Mouse (Mus musculus) embryo, embryonic 10 days (tissue): ENCODE results near the gene Cav2.

Experiments used
- DNase-seq: peaks from one replicate; pipeline ENCODE4 v3.0.0-alpha.2; 2015; ENCODE audit warnings: low spot score

Cav2 gene

GRCm38 (mm10) chr6:17280939-17281756 is at the start of gene Cav2:
Gene Cav2 (plus strand): TSS chr6:17281185.
- peak; percentile 67 for DNase-seq

- no peak for DNase-seq
Observed at GRCm38 (mm10) chr6:17239693-17240092, 41.3 kb upstream of the Cav2 start.

GRCm38 (mm10) chr6:17241013-17241412 is 40.0 kb upstream of the Cav2 start:
- DNase-seq: no peak

GRCm38 (mm10) chr6:17246959-17247358 is 34.0 kb upstream of the Cav2 start:
- DNase-seq: no peak

- DNase-seq: no peak
Observed at GRCm38 (mm10) chr6:17247673-17248072, 33.3 kb upstream of the Cav2 start.

- DNase-seq: no peak
Observed at GRCm38 (mm10) chr6:17248241-17248640, 32.7 kb upstream of the Cav2 start.

GRCm38 (mm10) chr6:17251958-17252357 is 29.0 kb upstream of the Cav2 start:
- DNase-seq: no peak

GRCm38 (mm10) chr6:17258142-17258541 is 22.8 kb upstream of the Cav2 start:
- no peak for DNase-seq

- DNase-seq: no peak
Observed at GRCm38 (mm10) chr6:17258911-17259310, 22.1 kb upstream of the Cav2 start.

- no peak for DNase-seq
Observed at GRCm38 (mm10) chr6:17262786-17263185, 18.2 kb upstream of the Cav2 start.

GRCm38 (mm10) chr6:17265043-17265442 is 15.9 kb upstream of the Cav2 start:
- no peak for DNase-seq

GRCm38 (mm10) chr6:17266466-17266865 is 14.5 kb upstream of the Cav2 start:
- DNase-seq: no peak

- no peak for DNase-seq
Observed at GRCm38 (mm10) chr6:17278366-17278765, 2.6 kb upstream of the Cav2 start.

- no peak for DNase-seq
Observed at GRCm38 (mm10) chr6:17281757-17282092, 740 bp downstream of the Cav2 start.

- no peak for DNase-seq
Observed at GRCm38 (mm10) chr6:17282159-17282558, 1.2 kb downstream of the Cav2 start.

- DNase-seq: no peak
Observed at GRCm38 (mm10) chr6:17283834-17284233, 2.8 kb downstream of the Cav2 start.

- DNase-seq: no peak
Observed at GRCm38 (mm10) chr6:17286381-17286780, 5.4 kb downstream of the Cav2 start.

GRCm38 (mm10) chr6:17295116-17295515 is 14.1 kb downstream of the Cav2 start:
- DNase-seq: no peak

- DNase-seq: peak; percentile 64
Observed at GRCm38 (mm10) chr6:17305954-17306601, 25.1 kb downstream of the Cav2 start, which contains the start of gene Cav1. Gene Cav1 (plus strand): TSS chr6:17306335.

GRCm38 (mm10) chr6:17306602-17307325 is 25.8 kb downstream of the Cav2 start:
- DNase-seq: peak; percentile 16

- DNase-seq: peak; percentile 77
Observed at GRCm38 (mm10) chr6:17307461-17308115, 26.6 kb downstream of the Cav2 start.

GRCm38 (mm10) chr6:17308661-17309060 is 27.7 kb downstream of the Cav2 start:
- no peak for DNase-seq
